Mouse (Mus musculus) embryo, embryonic 11.5 days (tissue): ENCODE measurements around the gene Hrh1.
"Not testable (repeated sequence)": the region's sequence is repeated elsewhere in the genome, so short reads cannot be mapped to it uniquely, and the experiment has no call there.

Source experiments
- DNase-seq: peaks from one replicate; pipeline ENCODE4 v3.0.0-alpha.2; 2012; ENCODE audit warnings: low read depth, low spot score

Gene Hrh1

DNA sequence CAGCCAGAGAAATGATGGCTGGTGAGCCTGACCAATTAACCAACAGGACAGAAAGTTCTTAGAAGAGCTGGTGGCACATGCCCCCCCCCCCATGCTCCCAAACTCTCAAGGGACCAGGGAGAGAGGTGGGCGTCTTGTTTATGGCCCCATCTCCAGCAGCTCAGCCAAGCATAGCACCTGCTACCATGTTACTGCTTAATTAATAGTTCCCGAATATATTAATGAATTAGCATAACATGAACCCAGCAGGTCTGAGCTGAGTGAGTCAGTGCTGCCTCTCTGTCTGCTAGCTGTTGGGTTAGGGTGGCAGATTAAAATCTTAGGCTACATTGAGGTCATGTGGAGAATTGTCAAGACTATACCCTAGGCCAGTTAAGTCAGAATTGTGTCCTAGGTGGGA lies 62.2 kb downstream of the Hrh1 start:
- no peak for DNase-seq

DNA sequence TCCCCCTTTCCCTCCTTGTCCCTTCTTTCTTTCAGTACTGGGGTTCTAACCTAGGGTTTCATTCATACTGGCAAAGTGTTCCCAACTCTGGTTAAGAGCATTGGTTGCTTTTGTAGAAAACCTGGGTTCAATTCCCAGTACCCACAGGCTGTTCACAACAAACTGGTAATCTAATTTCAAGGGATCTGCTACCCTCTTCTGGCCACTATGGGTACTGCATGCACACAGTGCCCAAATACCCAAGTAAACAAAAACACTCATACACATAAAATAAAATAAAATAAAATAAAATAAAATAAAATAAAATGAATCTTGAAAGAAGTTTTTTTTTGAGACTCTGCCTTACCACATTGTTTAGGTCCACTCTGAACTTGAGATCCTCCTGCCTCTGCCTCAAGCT lies 63.8 kb downstream of the Hrh1 start:
- no peak for DNase-seq

DNA sequence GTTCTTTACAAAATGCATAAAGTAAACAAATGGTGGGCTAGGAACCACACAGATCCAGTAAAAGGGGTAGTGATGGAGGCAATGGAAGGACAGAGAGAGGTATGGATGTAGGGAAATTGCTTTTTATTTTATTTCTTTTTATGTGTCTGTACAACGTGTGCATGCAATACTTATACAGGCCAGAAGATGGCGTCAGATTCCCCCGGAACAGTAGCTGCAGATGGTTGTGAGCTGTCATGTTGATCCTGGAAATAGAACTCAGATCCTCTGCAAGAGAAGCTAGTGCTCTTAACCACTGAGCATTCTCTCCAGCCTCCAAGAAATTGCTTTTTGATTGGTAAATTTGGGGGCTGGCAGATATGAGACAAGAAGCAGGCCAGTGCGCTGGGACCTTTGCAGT lies 65.0 kb downstream of the Hrh1 start:
- no peak for DNase-seq

DNA sequence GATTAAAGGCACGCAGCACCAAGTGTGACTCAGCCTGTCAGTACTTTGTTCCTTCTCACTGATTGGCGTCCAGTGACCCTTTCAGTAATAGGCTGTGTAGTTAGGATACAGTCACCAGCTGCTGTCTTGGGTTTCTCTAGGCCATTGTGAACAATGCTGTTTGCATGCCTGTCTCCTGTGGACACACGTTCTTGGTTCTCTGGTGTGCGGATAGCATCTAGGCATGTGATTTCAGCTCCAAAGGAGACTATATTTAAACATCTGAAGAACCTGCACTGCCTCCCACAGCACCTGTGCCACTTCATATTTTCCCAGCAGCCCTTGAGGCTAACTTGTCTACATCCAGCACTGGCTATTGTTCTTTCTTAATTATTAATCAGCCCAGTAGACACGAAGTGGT lies 75.8 kb downstream of the Hrh1 start:
- no peak for DNase-seq

DNA sequence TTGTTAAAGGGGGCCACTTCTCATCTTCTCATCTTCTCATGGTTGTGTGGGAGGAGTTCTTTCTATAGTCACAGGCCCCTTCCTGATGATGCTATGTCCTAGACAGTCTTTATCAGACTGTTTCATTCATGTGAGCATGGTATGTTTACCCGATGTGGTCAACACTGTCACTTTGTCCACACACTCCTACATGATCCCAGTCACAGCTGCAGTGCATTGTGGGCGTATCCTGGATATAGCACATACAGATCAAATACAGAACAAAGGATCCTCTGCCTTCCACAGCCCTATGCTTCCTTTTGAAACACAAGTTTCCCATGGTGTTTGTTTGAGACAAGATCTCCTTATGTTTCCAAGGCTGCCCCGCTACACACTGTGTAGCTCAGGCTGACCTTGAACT lies 76.3 kb downstream of the Hrh1 start:
- DNase-seq = no peak

DNA sequence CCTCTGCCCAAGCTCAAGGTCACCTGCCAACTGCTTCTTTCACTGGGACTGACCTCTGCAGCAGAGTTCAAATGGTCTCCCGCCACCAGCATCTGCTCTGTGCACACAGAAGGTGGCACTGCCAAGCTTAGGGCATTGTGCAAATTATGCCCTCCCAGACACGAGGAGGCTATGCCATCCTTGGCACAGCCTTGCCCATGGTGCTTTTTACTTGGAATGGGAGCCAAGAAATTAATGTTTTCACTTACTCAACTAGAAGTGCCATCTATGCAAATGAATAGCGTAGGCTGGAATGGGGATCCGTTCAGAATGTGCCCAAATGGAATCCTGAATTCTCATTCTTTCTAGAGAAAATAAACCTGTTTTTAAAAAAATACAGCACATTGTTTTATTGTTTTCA lies 77.2 kb downstream of the Hrh1 start:
- no peak for DNase-seq

DNA sequence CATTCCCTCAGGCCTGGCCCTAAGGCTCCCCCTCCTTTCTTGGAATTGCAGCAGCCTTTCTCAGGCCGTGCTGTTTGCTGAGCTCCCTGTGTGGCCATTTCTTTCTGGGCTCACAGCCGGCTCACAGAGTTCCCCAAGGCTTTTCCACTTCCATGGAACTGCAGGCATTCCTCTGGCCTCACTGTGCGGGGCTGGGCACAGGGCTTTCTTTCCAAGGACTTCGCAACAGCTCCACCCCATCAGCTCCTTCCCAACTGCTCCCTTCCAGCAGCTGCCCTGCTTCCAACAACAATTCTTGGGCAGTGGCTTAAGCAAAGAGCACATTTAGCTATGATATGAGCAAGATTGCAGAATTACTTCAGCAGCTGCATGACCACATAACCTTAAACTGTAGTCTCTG lies 81.0 kb downstream of the Hrh1 start:
- no peak for DNase-seq

DNA sequence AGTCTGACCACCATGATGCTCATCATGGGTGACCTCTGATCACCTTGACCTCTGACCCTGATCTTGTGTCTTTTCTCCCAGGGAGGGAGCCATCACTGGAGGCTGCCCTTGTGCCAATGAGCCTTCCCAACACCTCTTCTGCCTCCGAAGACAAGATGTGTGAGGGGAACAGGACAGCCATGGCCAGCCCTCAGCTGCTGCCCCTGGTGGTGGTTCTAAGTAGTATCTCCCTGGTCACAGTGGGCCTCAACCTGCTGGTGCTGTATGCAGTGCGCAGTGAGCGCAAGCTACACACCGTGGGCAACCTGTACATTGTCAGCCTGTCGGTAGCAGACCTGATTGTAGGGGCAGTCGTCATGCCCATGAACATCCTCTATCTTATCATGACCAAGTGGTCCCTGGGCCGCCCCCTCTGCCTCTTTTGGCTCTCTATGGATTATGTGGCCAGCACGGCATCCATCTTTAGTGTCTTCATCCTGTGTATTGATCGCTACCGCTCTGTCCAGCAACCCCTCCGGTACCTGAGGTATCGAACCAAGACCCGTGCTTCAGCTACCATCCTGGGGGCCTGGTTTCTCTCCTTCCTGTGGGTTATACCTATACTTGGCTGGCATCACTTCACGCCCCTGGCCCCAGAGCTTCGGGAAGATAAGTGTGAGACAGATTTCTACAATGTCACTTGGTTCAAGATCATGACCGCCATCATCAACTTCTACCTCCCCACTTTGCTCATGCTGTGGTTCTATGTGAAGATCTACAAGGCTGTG lies 82.1 kb downstream of the Hrh1 start:
- no peak for DNase-seq

DNA sequence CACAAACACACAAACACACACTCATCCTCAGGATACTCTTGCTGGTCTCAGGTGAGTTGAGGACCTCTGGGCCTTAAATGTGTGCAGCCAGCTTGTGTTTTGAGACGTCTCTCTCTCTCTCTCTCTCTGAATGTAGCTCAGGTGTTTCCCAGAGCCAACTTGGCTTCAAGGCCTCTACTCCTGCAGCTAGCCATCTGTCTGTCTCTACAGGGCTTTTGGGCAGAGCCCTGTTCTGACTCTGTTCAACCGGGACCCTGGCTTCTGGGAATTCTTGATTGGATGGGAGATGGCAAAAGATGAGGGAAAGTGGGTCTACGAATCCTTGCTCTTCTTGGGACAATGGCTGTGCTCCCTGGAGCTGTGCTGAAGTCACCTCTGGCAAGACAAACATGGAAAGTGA lies 91.6 kb downstream of the Hrh1 start:
- no peak for DNase-seq

DNA sequence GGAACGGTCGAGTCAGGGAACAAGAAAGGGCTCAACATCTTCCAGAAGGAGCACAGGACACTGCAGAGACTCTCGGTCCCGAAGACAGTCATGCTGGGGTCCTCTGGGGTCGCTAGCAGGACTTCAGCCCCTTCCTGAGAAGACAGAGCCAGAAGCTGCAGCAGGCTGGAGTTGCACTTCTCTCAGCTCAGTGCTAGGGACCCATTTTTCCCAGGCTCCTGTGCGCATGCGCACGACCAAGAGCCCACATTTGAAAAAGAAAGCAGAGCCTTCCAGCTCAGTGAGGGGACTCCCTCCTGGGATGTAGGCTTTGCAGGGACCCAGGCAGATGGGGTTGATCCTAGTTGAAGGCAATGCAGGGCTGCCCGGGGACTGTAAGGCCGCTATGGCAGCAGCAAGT lies 94.9 kb downstream of the Hrh1 start:
- DNase-seq = not testable (repeated sequence)

DNA sequence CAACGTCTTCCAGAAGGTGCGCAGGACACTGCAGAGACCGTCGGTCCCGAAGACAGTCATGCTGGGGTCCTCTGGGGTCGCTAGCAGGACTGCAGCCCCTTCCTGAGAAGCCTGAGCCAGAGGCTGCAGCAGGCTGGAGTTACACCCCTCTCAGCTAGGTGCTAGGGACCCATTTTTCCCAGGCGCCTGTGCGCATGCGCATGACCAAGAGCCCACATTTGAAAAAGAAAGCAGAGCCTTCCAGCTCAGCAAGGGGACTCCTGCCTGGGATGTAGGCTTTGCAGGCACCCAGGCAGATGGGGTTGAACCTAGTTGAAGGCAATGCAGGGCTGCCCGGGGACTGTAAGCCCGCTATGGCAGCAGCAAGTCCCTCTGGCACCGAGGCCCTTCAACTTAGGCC lies 97.3 kb downstream of the Hrh1 start:
- DNase-seq = not testable (repeated sequence)

DNA sequence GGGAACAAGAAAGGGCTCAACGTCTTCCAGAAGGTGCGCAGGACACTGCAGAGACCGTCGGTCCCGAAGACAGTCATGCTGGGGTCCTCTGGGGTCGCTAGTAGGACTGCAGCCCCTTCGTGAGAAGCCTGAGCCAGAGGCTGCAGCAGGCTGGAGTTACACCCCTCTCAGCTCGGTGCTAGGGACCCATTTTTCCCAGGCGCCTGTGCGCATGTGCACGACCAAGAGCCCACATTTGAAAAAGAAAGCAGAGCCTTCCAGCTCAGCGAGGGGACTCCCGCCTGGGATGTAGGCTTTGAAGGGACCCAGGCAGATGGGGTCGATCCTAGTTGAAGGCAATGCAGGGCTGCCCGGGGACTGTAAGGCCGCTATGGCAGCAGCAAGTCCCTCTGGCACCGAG lies 116.3 kb downstream of the Hrh1 start:
- DNase-seq = not testable (repeated sequence)

DNA sequence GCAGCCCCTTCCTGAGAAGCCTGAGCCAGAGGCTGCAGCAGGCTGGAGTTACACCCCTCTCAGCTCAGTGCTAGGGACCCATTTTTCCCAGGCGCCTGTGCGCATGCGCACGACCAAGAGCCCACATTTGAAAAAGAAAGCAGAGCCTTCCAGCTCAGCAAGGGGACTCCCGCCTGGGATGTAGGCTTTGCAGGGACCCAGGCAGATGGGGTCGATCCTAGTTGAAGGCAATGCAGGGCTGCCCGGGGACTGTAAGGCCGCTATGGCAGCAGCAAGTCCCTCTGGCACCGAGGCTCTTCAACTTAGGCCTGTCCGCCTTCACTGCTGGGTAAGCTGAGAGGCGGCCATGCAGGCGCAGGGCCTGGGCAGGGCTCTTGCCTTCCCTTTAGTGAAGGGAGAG lies 131.0 kb downstream of the Hrh1 start:
- DNase-seq = not testable (repeated sequence)
